Mouse (Mus musculus) C2C12 (cell line): ENCODE measurements around the gene Fli1.

ENCODE experiments used
- CTCF ChIP-seq: IDR thresholded peaks from one replicate; pipeline ENCODE4 v1.5.1; 2011; ENCODE audit not compliant: control insufficient read depth, insufficient read depth, insufficient read length
- MAX ChIP-seq: IDR thresholded peaks from one replicate; pipeline ENCODE4 v1.6.1; 2011; ENCODE audit warnings: mild to moderate bottlenecking, control low read depth
- MYOD1 ChIP-seq: IDR thresholded peaks from one replicate; pipeline ENCODE4 v1.6.1; 2011; ENCODE audit warnings: low read depth; ENCODE audit not compliant: control insufficient read depth, insufficient read length

- TF ChIP-seq CTCF (no peak), MAX (no peak), MYOD1 (no peak)
These were observed 73.4 kb downstream of the Fli1 start for GRCm38 (mm10) chr9:32469123-32469751.
